Mouse (Mus musculus): Measurements from ENCODE around the gene Kdm5b.

DNA sequence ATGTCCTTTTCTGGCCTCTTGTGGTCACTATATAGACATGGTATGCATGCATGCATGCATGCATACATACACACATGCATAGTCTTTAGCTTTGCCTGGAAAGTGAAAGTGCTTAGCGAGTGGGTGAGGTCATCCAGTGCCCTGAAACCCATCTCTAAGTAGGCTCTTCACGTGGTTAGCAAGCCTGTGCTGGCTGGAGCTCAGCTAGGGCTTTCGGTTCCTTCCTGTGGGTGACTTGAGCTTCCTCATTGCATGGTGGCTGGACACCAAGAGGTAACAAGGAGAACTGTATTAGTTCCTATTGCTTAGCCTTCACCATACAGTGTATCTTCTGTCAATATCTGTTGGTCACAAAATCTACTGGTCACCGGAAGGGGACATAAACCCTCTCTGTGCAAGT is 119.5 kb downstream of the Kdm5b start:
- TF ChIP-seq CTCF (IDR thresholded peaks at IDR 0.05; ENCODE audit: low read depth, low read length): no peak
- TF ChIP-seq TAL1 (conservative IDR thresholded peaks at IDR 0.05; ENCODE audit: low read depth, low read length): no peak
- no peak for TF ChIP-seq GATA2 (IDR thresholded peaks at IDR 0.05; ENCODE audit: borderline replicate concordance, low read depth, low read length)
- no peak for TF ChIP-seq GATA1 (IDR thresholded peaks at IDR 0.05; ENCODE audit: borderline replicate concordance, low read length)
- TF ChIP-seq POLR2AphosphoS5 (IDR thresholded peaks at IDR 0.05; ENCODE audit: insufficient replicate concordance, low read depth, low read length): no peak

Measured in G1E (cell line).